Mouse (Mus musculus) hindbrain, embryonic 16.5 days (tissue): ENCODE results near the gene Slain2. TPM values are rescaled to one million over a fixed set of nuclear protein-coding genes. Genes with fewer than 3 reads are reported as not detected.

Experiments
- ATAC-seq: fragments of 200-750 bp; cut with Nextera tagmentation; 2 replicates; pipeline ENCODE4 v1.8.0; 2017; ENCODE audit warnings: moderate TSS enrichment, moderate library complexity
- H3K27ac ChIP-seq: fragments of 300-500 bp; sonication (generic); 2 replicates; pipeline ENCODE4 v1.5.1; 2014; ENCODE audit warnings: low read depth, mild to moderate bottlenecking, control low read depth, low read length, moderate library complexity
- H3K27me3 ChIP-seq: fragments of 300-500 bp; sonication (generic); replicated peaks from 2 replicates; pipeline ENCODE4 v1.6.1; 2014; ENCODE audit warnings: low read length; ENCODE audit not compliant: control insufficient read depth, insufficient read depth
- H3K36me3 ChIP-seq: fragments of 300-500 bp; sonication (generic); 2 replicates; pipeline ENCODE4 v1.6.1; 2014; ENCODE audit warnings: mild to moderate bottlenecking, low read length, moderate library complexity, mixed read lengths; ENCODE audit not compliant: control insufficient read depth, insufficient read depth
- H3K4me1 ChIP-seq: fragments of 300-500 bp; sonication (generic); 2 replicates; pipeline ENCODE4 v1.6.1; 2014; ENCODE audit warnings: low read depth, low read length; ENCODE audit not compliant: control insufficient read depth, insufficient read depth
- H3K4me2 ChIP-seq: fragments of 300-500 bp; sonication (generic); 2 replicates; pipeline ENCODE4 v1.6.1; 2014; ENCODE audit warnings: mild to moderate bottlenecking, low read length, control low read depth, moderate library complexity
- H3K4me3 ChIP-seq: fragments of 300-500 bp; sonication (generic); 2 replicates; pipeline ENCODE4 v1.5.1; 2014; ENCODE audit warnings: mild to moderate bottlenecking, low read length, control low read depth, moderate library complexity
- H3K9ac ChIP-seq: fragments of 300-500 bp; sonication (generic); 2 replicates; pipeline ENCODE4 v1.6.1; 2014; ENCODE audit warnings: low read depth, mild to moderate bottlenecking, control low read depth, low read length, moderate library complexity
- H3K9me3 ChIP-seq: fragments of 300-500 bp; sonication (generic); 2 replicates; pipeline ENCODE4 v1.6.1; 2014; ENCODE audit warnings: mild to moderate bottlenecking, low read length, moderate library complexity; ENCODE audit not compliant: control insufficient read depth
- WGBS: fragments of 180-500 bp; shearing (Covaris S2); extraction: QIAGEN DNeasy Blood & Tissue Kit; methylation state at CpG from one replicate; pipeline ENCODE4 v1.1.7; 2014; 5-methylcytosine and 5-hydroxymethylcytosine counted together
- polyA plus RNA-seq: library from polyadenylated mRNA; unstranded; fragments of >200 nt; fragmentation: Nextera tagmentation; extraction: Ambion mirVana; gene quantifications from 2 replicates; pipeline ENCODE4 v1.2.1, GENCODE M21; 2015

Slain2 gene
- polyA plus RNA-seq, 1 experiment from 2014 or later: 12.6 TPM

DNA sequence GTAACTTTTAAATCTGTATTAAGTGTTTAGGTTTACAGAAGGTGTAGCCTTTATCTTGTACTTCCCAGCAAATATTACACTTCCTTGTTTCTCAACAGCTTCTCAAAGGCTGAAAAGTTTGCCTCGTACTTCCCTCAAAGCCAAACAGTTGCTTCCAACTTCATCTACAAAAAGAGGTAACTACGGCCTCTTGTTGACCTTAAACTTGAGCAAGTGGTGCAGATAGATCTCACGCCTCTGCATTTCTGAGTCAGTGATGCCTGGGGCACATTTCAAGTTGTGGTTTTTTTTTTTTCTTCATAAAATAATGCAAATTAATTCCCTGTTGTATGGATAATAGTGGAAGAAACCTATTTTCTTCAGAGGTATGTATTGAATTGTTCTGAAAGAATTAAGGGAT, 51.6 kb downstream of the Slain2 start:
- 88% methylated on average over 3 of the region's 3 CpGs for WGBS
- Histone ChIP-seq H3K9me3 (no peaks in the 10 kb centered on the region), H3K27ac (no peak overlapping the region), H3K9ac (no peak overlapping the region), H3K27me3 (no peaks in the 10 kb centered on the region), H3K4me3 (no peak overlapping the region), H3K4me2 (no peak overlapping the region), H3K4me1 (no peaks in the 10 kb centered on the region), H3K36me3 (peaks cover 6% of the 10 kb centered on the region)
- no peak for ATAC-seq

GRCm38 (mm10) chr5:72972435-72972834, 58.3 kb downstream of the Slain2 start:
- ATAC-seq: no peak
- no peaks in the 10 kb centered on the region for H3K9me3 ChIP-seq
- WGBS: 75% methylated on average over 4 of the region's 4 CpGs
- no peak overlapping the region for H3K4me3 ChIP-seq
- no peak overlapping the region for H3K27ac ChIP-seq
- no peak overlapping the region for H3K9ac ChIP-seq
- H3K36me3 ChIP-seq: peaks cover 10% of the 10 kb centered on the region
- H3K4me2 ChIP-seq: no peak overlapping the region
- no peaks in the 10 kb centered on the region for H3K4me1 ChIP-seq
- no peaks in the 10 kb centered on the region for H3K27me3 ChIP-seq

GRCm38 (mm10) chr5:72972934-72973333, 58.8 kb downstream of the Slain2 start:
- 60% methylated on average over 5 of the region's 5 CpGs for whole genome bisulfite sequencing
- no peaks in the 10 kb centered on the region for H3K9me3 ChIP-seq
- no peak overlapping the region for H3K9ac ChIP-seq
- peak; percentile 53; the same call in 1 of the 2 replicates for ATAC-seq
- H3K36me3 ChIP-seq: peaks cover 10% of the 10 kb centered on the region
- no peak overlapping the region for H3K4me2 ChIP-seq
- H3K27me3 ChIP-seq: no peaks in the 10 kb centered on the region
- no peak overlapping the region for H3K27ac ChIP-seq
- no peaks in the 10 kb centered on the region for H3K4me1 ChIP-seq
- H3K4me3 ChIP-seq: no peak overlapping the region

- no peak for ATAC-seq
- H3K4me3 ChIP-seq: no peak within 1 kb of the TSS
- H3K4me2 ChIP-seq: no peak within 1 kb of the TSS
- H3K4me1 ChIP-seq: no peaks in the 10 kb centered on the region
- H3K27ac ChIP-seq: no peak within 1 kb of the TSS
- H3K36me3 ChIP-seq: peaks cover 12% of the 10 kb centered on the region
- H3K9me3 ChIP-seq: no peaks in the 10 kb centered on the region
- no peak within 1 kb of the TSS for H3K9ac ChIP-seq
- no peaks in the 10 kb centered on the region for H3K27me3 ChIP-seq
- WGBS: 91% methylated on average over 7 of the region's 7 CpGs
Measured at GRCm38 (mm10) chr5:72974602-72975001, 60.5 kb downstream of the Slain2 start, which contains the start of gene Gm10135. Gene Gm10135 (minus strand): TSS chr5:72974702.

DNA sequence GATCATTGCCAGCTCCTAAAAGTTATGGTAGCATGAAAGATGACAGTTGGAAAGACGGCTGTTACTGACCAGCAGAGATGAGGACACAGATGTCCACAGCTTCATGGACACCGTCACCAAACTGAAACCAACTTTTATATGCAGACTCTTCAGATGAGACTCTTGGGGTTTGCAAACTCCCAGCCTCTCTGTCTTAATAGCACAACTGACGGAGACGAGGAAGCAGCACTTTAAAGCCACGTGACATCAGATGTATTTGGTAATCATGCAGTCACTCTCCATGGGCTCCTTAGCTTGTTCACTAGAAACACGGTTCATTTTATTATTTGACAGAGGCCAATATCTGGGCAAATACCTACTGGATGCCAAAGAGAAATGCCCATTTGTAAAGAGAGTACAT, 61.9 kb downstream of the Slain2 start:
- no peaks in the 10 kb centered on the region for H3K27me3 ChIP-seq
- 78% methylated on average over 6 of the region's 6 CpGs for whole genome bisulfite sequencing
- no peaks in the 10 kb centered on the region for H3K4me1 ChIP-seq
- H3K27ac ChIP-seq: no peak overlapping the region
- H3K9ac ChIP-seq: no peak overlapping the region
- no peak for ATAC-seq
- H3K4me3 ChIP-seq: no peak overlapping the region
- peaks cover 12% of the 10 kb centered on the region for H3K36me3 ChIP-seq
- no peaks in the 10 kb centered on the region for H3K9me3 ChIP-seq
- H3K4me2 ChIP-seq: no peak overlapping the region

GRCm38 (mm10) chr5:72976539-72976938, 62.4 kb downstream of the Slain2 start:
- 86% methylated on average over 4 of the region's 4 CpGs for WGBS
- no peaks in the 10 kb centered on the region for H3K9me3 ChIP-seq
- no peak overlapping the region for H3K9ac ChIP-seq
- no peak overlapping the region for H3K27ac ChIP-seq
- no peak overlapping the region for H3K4me3 ChIP-seq
- H3K36me3 ChIP-seq: peaks cover 12% of the 10 kb centered on the region
- no peak for ATAC-seq
- no peak overlapping the region for H3K4me2 ChIP-seq
- no peaks in the 10 kb centered on the region for H3K27me3 ChIP-seq
- no peaks in the 10 kb centered on the region for H3K4me1 ChIP-seq

GRCm38 (mm10) chr5:72984091-72984490, 70.0 kb downstream of the Slain2 start:
- WGBS: 8% methylated on average over 2 of the region's 2 CpGs
- H3K27ac ChIP-seq: no peak overlapping the region
- no peak overlapping the region for H3K4me3 ChIP-seq
- peaks cover 2% of the 10 kb centered on the region; the same call in 1 of the 2 replicates for H3K36me3 ChIP-seq
- no peak overlapping the region for H3K4me2 ChIP-seq
- no peaks in the 10 kb centered on the region for H3K9me3 ChIP-seq
- no peak overlapping the region for H3K9ac ChIP-seq
- H3K27me3 ChIP-seq: no peaks in the 10 kb centered on the region
- no peaks in the 10 kb centered on the region for H3K4me1 ChIP-seq
- ATAC-seq: peak; percentile 57

- Histone ChIP-seq H3K36me3 (no peaks in the 10 kb centered on the region), H3K27me3 (no peaks in the 10 kb centered on the region), H3K9ac (no peak overlapping the region), H3K27ac (no peak overlapping the region), H3K4me2 (no peak overlapping the region), H3K4me3 (no peak overlapping the region), H3K9me3 (no peaks in the 10 kb centered on the region), H3K4me1 (no peaks in the 10 kb centered on the region)
- 88% methylated on average over 7 of the region's 7 CpGs for WGBS
- ATAC-seq: no peak
Measured at GRCm38 (mm10) chr5:72987786-72988185, 73.7 kb downstream of the Slain2 start.

GRCm38 (mm10) chr5:72989756-72990155, 75.7 kb downstream of the Slain2 start:
- Histone ChIP-seq H3K4me3 (no peak overlapping the region), H3K27ac (no peak overlapping the region), H3K36me3 (no peaks in the 10 kb centered on the region), H3K4me1 (no peaks in the 10 kb centered on the region), H3K27me3 (no peaks in the 10 kb centered on the region), H3K9me3 (no peaks in the 10 kb centered on the region), H3K9ac (no peak overlapping the region), H3K4me2 (no peak overlapping the region)
- WGBS: 60% methylated on average over 8 of the region's 8 CpGs
- ATAC-seq: no peak

DNA sequence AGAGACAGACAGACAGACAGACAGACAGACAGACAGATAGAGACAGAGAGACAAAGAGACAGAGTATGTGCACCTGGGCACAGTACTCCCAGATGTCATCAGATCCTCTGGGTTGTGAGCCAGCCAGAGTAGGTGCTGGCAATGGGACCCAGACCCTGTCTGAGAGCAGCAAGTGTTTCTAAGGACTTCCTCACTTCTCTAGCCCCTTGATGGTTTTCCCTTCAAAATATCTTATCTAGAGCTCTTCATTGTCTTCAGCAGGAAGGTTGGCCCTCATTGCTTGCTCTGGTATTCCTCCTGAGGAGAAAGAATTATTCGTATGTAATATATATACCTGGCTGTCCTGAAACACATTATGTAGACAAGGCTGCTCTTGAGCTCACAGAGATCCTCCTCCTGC, 78.4 kb downstream of the Slain2 start:
- WGBS: 89% methylated on average over 1 of the region's 1 CpGs
- Histone ChIP-seq H3K27ac (no peak overlapping the region), H3K4me1 (peaks cover 3% of the 10 kb centered on the region; the same call in 1 of the 2 replicates), H3K9ac (no peak overlapping the region), H3K4me3 (no peak overlapping the region), H3K9me3 (no peaks in the 10 kb centered on the region), H3K27me3 (no peaks in the 10 kb centered on the region), H3K4me2 (no peak overlapping the region), H3K36me3 (no peaks in the 10 kb centered on the region)
- no peak for ATAC-seq
